Mouse (Mus musculus): ENCODE results near the gene Samsn1.

- TF ChIP-seq POLR2A (IDR thresholded peaks at IDR 0.05; ENCODE audit: extremely low read depth, insufficient read depth, low read length) (no peak), CTCF (IDR thresholded peaks at IDR 0.05; ENCODE audit: extremely low read depth, insufficient read depth, low read length) (no peak)
Observed at GRCm38 (mm10) chr16:76003812-76004389, 18.2 kb downstream of the Samsn1 start.

Measured in cortical plate, adult 2 months (tissue).